ENCODE assay signal across 20 mouse cellular contexts in genomic region chr3:51229226-51229625, GRCm38 (mm10). TPM values are rescaled to one million over a fixed set of nuclear protein-coding genes. Genes with fewer than 3 reads are reported as not detected.
DNase-seq lines count a peak whose midpoint lies in the region; ATAC-seq and TF ChIP-seq lines count a peak whose summit lies in the region.
"Had no signal": no experiment of that assay in that cellular context is flagged by ENCODE, and none has a peak within 500 bp of the region (broad histone marks: within the 10 kb centered on the region; RNA-seq: fewer than 3 reads in every experiment).

No protein-coding gene starts in this region.

- H3K27ac ChIP-seq in forebrain, embryonic 14.5 days (ENCODE audit: low read depth, low read length): no peak overlapping the region
- H3K27ac ChIP-seq in forebrain, postnatal 0 days (ENCODE audit: low read depth, low read length): no peak overlapping the region
- peak overlapping the region; percentile 92 for H3K27ac ChIP-seq in liver, embryonic 11.5 days (ENCODE audit: low read depth, low read length)
- H3K27ac ChIP-seq in hindbrain, embryonic 11.5 days (ENCODE audit: low read depth, low read length): no peak overlapping the region
- H3K27ac ChIP-seq: hindbrain, embryonic 12.5 days; midbrain, embryonic 15.5 days had no signal

- no peaks in the 10 kb centered on the region for H3K27me3 ChIP-seq in forebrain, embryonic 14.5 days (replicated peaks; ENCODE audit: control insufficient read depth, insufficient read depth, low read length)
- H3K27me3 ChIP-seq in forebrain, postnatal 0 days (ENCODE audit: insufficient read depth, low read length): no peaks in the 10 kb centered on the region
- H3K27me3 ChIP-seq in liver, embryonic 11.5 days (replicated peaks; ENCODE audit: control insufficient read depth, insufficient read depth, low read length): no peaks in the 10 kb centered on the region
- H3K27me3 ChIP-seq in hindbrain, embryonic 11.5 days (ENCODE audit: control insufficient read depth, insufficient read depth, low read length): no peaks in the 10 kb centered on the region
- H3K27me3 ChIP-seq: hindbrain, embryonic 12.5 days; midbrain, embryonic 15.5 days had no signal

- no peak overlapping the region for H3K4me2 ChIP-seq in forebrain, embryonic 14.5 days (ENCODE audit: low read length)
- no peak overlapping the region for H3K4me2 ChIP-seq in forebrain, postnatal 0 days (ENCODE audit: low read depth)
- H3K4me2 ChIP-seq in liver, embryonic 11.5 days: peak overlapping the region; percentile 12
- H3K4me2 ChIP-seq in hindbrain, embryonic 11.5 days (replicated peaks; ENCODE audit: low read depth, low read length): no peak overlapping the region
- H3K4me2 ChIP-seq: hindbrain, embryonic 12.5 days; midbrain, embryonic 15.5 days had no signal

- no peaks in the 10 kb centered on the region for H3K36me3 ChIP-seq in forebrain, embryonic 14.5 days (ENCODE audit: control insufficient read depth, insufficient read depth, low read length)
- no peaks in the 10 kb centered on the region for H3K36me3 ChIP-seq in forebrain, postnatal 0 days (ENCODE audit: insufficient read depth)
- peaks cover 3% of the 10 kb centered on the region; the same call in 1 of the 2 replicates for H3K36me3 ChIP-seq in liver, embryonic 11.5 days (ENCODE audit: control insufficient read depth, insufficient read depth, low read length)
- H3K36me3 ChIP-seq in hindbrain, embryonic 11.5 days (ENCODE audit: control insufficient read depth, insufficient read depth, low read length): no peaks in the 10 kb centered on the region
- H3K36me3 ChIP-seq: hindbrain, embryonic 12.5 days; midbrain, embryonic 15.5 days had no signal

- H3K4me3 ChIP-seq in forebrain, embryonic 14.5 days (ENCODE audit: low read depth, low read length): no peak overlapping the region
- H3K4me3 ChIP-seq in forebrain, postnatal 0 days (ENCODE audit: low read depth, low read length): no peak overlapping the region
- no peak overlapping the region for H3K4me3 ChIP-seq in liver, embryonic 11.5 days (ENCODE audit: low read depth, low read length)
- no peak overlapping the region for H3K4me3 ChIP-seq in hindbrain, embryonic 11.5 days (ENCODE audit: low read depth, low read length)
- H3K4me3 ChIP-seq: hindbrain, embryonic 12.5 days; midbrain, embryonic 15.5 days; myocyte had no signal

- no peak for ATAC-seq in forebrain, embryonic 14.5 days
- ATAC-seq in forebrain, postnatal 0 days: no peak
- ATAC-seq in liver, embryonic 11.5 days (replicated peaks; ENCODE audit: low FRiP score): no peak
- ATAC-seq in hindbrain, embryonic 11.5 days (ENCODE audit: low FRiP score): no peak
- ATAC-seq: inflammation-experienced regulatory T-cells, adult 6 months; midbrain, embryonic 15.5 days had no signal

- H3K4me1 ChIP-seq in forebrain, embryonic 14.5 days (ENCODE audit: control insufficient read depth, insufficient read depth, low read length): peaks cover 4% of the 10 kb centered on the region; the same call in 1 of the 2 replicates
- peaks cover 15% of the 10 kb centered on the region for H3K4me1 ChIP-seq in forebrain, postnatal 0 days (ENCODE audit: insufficient read depth)
- peaks cover 52% of the 10 kb centered on the region for H3K4me1 ChIP-seq in liver, embryonic 11.5 days (replicated peaks; ENCODE audit: control insufficient read depth, insufficient read depth, low read length)
- no peaks in the 10 kb centered on the region for H3K4me1 ChIP-seq in hindbrain, embryonic 11.5 days (replicated peaks; ENCODE audit: control insufficient read depth, insufficient read depth, low read length)

- whole genome bisulfite sequencing in forebrain, embryonic 14.5 days: 70% methylated on average over 3 of the region's 3 CpGs
- WGBS in forebrain, postnatal 0 days: 62% methylated on average over 3 of the region's 3 CpGs
- WGBS in liver, embryonic 11.5 days: 63% methylated on average over 3 of the region's 3 CpGs
- WGBS in hindbrain, embryonic 11.5 days: 87% methylated on average over 3 of the region's 3 CpGs

- no peak for TF ChIP-seq CTCF in forebrain, postnatal 0 days (IDR thresholded peaks at IDR 0.05; ENCODE audit: low read depth)

- no peaks in the 10 kb centered on the region for H3K9me3 ChIP-seq in forebrain, embryonic 14.5 days (replicated peaks; ENCODE audit: control insufficient read depth, low read length)
- no peaks in the 10 kb centered on the region for H3K9me3 ChIP-seq in forebrain, postnatal 0 days (ENCODE audit: low read length)
- no peaks in the 10 kb centered on the region for H3K9me3 ChIP-seq in liver, embryonic 11.5 days (ENCODE audit: control insufficient read depth, low read length)
- H3K9me3 ChIP-seq in hindbrain, embryonic 11.5 days (ENCODE audit: control insufficient read depth, low read length): no peaks in the 10 kb centered on the region
- H3K9me3 ChIP-seq: hindbrain, embryonic 12.5 days; midbrain, embryonic 15.5 days had no signal

- H3K9ac ChIP-seq in forebrain, embryonic 14.5 days (ENCODE audit: low read length): no peak overlapping the region
- H3K9ac ChIP-seq in forebrain, postnatal 0 days: no peak overlapping the region
- no peak overlapping the region for H3K9ac ChIP-seq in liver, embryonic 11.5 days (ENCODE audit: low read depth, low read length)
- no peak overlapping the region for H3K9ac ChIP-seq in hindbrain, embryonic 11.5 days (ENCODE audit: low read depth, low read length)
- H3K9ac ChIP-seq: hindbrain, embryonic 12.5 days; midbrain, embryonic 15.5 days had no signal

- peak; percentile 31 for DNase-seq in forebrain, embryonic 14.5 days (ENCODE audit: low spot score)
- DNase-seq in forebrain, postnatal 0 days: no peak
- DNase-seq in layer of hippocampus, postnatal 14 days (ENCODE audit: low spot score in 2 of 2): peak; percentile 29 to 63
- no peak for DNase-seq in layer of hippocampus, adult 9-10 months (ENCODE audit: low spot score)
- DNase-seq in liver, embryonic 11.5 days (ENCODE audit: low spot score): no peak
- DNase-seq in frontal cortex, postnatal 14 days (ENCODE audit: low spot score in 2 of 2): no peak
- DNase-seq in hindbrain, embryonic 11.5 days (ENCODE audit: low spot score): no peak
- DNase-seq: adrenal gland, postnatal 36 days; cerebellum, adult 9-10 months; gastrocnemius, postnatal 25 days; heart, postnatal 10 days; kidney, adult 2 months; kidney, postnatal 10 days; left cerebral cortex, postnatal 4 days; lung, adult 2 months; thymus, postnatal 36 days had no signal

RNA-seq across cellular contexts. Expression of gene Noct, which starts 5.0 kb away (rescaled TPM):
- polyA plus RNA-seq in forebrain, embryonic 14.5 days (2014; fragmentation: Nextera tagmentation; extraction: Ambion mirVana): 15.6 and 20.8 TPM in 2 replicates
- total RNA-seq in forebrain, postnatal 0 days (2014; rRNA removed): 31.5 and 33.7 TPM in 2 replicates
- polyA plus RNA-seq in forebrain, postnatal 0 days (2015; fragmentation: Nextera tagmentation; extraction: Ambion mirVana): 27.0 and 32.6 TPM in 2 replicates
- total RNA-seq in layer of hippocampus, postnatal 14 days (2021): 10 to 100 TPM; 54.4 to 58.6 TPM
- 29.0 and 30.7 TPM in 2 replicates for polyA plus RNA-seq in liver, embryonic 11.5 days (2014; fragmentation: Nextera tagmentation; extraction: Ambion mirVana)
- 12.7 and 15.0 TPM in 2 replicates for polyA plus RNA-seq in hindbrain, embryonic 11.5 days (2014; fragmentation: Nextera tagmentation; extraction: Ambion mirVana)

Comparison
In these comparisons a context has a peak if more than half of its experiments do, and no peak if none do; other contexts are left out.
1. DNase-seq: peak in forebrain, embryonic 14.5 days (single experiment) and layer of hippocampus, postnatal 14 days (2 of 2); none in forebrain, postnatal 0 days (single experiment), layer of hippocampus, adult 9-10 months (single experiment), liver, embryonic 11.5 days (single experiment), frontal cortex, postnatal 14 days (0 of 2) and hindbrain, embryonic 11.5 days (single experiment).